ENCODE assay signal across 17 mouse cellular contexts in genomic region chr11:97958641-97959299, GRCm38 (mm10). TPM values are rescaled to one million over a fixed set of nuclear protein-coding genes. Genes with fewer than 3 reads are reported as not detected.
A peak's percentile ranks its signal among the peaks of the same experiment; 100 is the strongest.
DNase-seq lines count a peak whose midpoint lies in the region; ATAC-seq and TF ChIP-seq lines count a peak whose summit lies in the region.
"Had no signal": no experiment of that assay in that cellular context is flagged by ENCODE, and none has a peak within 500 bp of the region (broad histone marks: within the 10 kb centered on the region; RNA-seq: fewer than 3 reads in every experiment).

No protein-coding gene starts in this region.

- dilution Hi-C loops in CH12.LX (cut with MboI; ENCODE audit: extremely low pct_ligation_motif_present, extremely low pct_unique_long_range_greater_than_20kb, low sequenced_read_pairs) = no loop called here

- no peak for TF ChIP-seq POLR2A in CH12.LX (IDR thresholded peaks at IDR 0.05; ENCODE audit: low read depth, low read length)

- H3K79me2 ChIP-seq in CH12.LX (replicated peaks; ENCODE audit: control insufficient read depth, extremely low read depth, insufficient read depth, poor library complexity, severe bottlenecking) = no peaks in the 10 kb centered on the region

- TF ChIP-seq RAD21 in CH12.LX (IDR thresholded peaks at IDR 0.05; ENCODE audit: low read depth, low read length) = no peak

- no peak for TF ChIP-seq EP300 in CH12.LX (IDR thresholded peaks at IDR 0.05; ENCODE audit: low read length)

- ATAC-seq in kidney, postnatal 0 days (replicated peaks; ENCODE audit: low FRiP score, low read depth) = no peak
- no peak for ATAC-seq in activated CD4-positive, CD25-positive, alpha-beta regulatory T cell, adult 4 months

- H3K4me1 ChIP-seq in kidney, postnatal 0 days (replicated peaks; ENCODE audit: insufficient read depth, low read length) = 0 out of 2 replicates have a peak, but pooled peaks cover 8% of the 10 kb centered on the region
- H3K4me1 ChIP-seq in CH12.LX (ENCODE audit: control insufficient read depth in 1 of 2, insufficient read depth in 2 of 2) = peaks cover 5 to 42% of the 10 kb centered on the region in 2 experiments

- no peak overlapping the region for H3K4me2 ChIP-seq in kidney, postnatal 0 days (ENCODE audit: low read length)
- H3K4me2 ChIP-seq in CH12.LX (ENCODE audit: insufficient read depth, low read depth, poor library complexity, severe bottlenecking) = no peak overlapping the region
- H3K4me2 ChIP-seq: heart, embryonic 12.5 days had no signal

- no peak for TF ChIP-seq CTCF in kidney, postnatal 0 days (IDR thresholded peaks at IDR 0.05; ENCODE audit: low read depth)
- no peak for TF ChIP-seq CTCF in CH12.LX (conservative IDR thresholded peaks at IDR 0.05 in 1 of 2, IDR thresholded peaks at IDR 0.05 in 1 of 2; ENCODE audit: low read depth in 2 of 2, low read length in 2 of 2)

- no peaks in the 10 kb centered on the region for H3K36me3 ChIP-seq in kidney, postnatal 0 days (ENCODE audit: insufficient read depth, low read length)
- H3K36me3 ChIP-seq in CH12.LX (replicated peaks in 1 of 2; ENCODE audit: control insufficient read depth in 1 of 2, insufficient read depth in 1 of 2, low read length in 1 of 2) = no peaks in the 10 kb centered on the region
- H3K36me3 ChIP-seq: heart, embryonic 12.5 days; hindbrain, embryonic 10.5 days had no signal

- no peaks in the 10 kb centered on the region for H3K9me3 ChIP-seq in kidney, postnatal 0 days (replicated peaks; ENCODE audit: low read length)
- H3K9me3 ChIP-seq in CH12.LX (replicated peaks; ENCODE audit: low read length) = no peaks in the 10 kb centered on the region
- H3K9me3 ChIP-seq: heart, embryonic 12.5 days; hindbrain, embryonic 10.5 days had no signal

- intact Hi-C loops in heart, postnatal 36 days (cut with DNase I) = no loop called here

- no peak overlapping the region for H3K4me3 ChIP-seq in kidney, postnatal 0 days (replicated peaks; ENCODE audit: low read depth, low read length)
- no peak overlapping the region for H3K4me3 ChIP-seq in CH12.LX (replicated peaks in 1 of 3; ENCODE audit: low read depth in 2 of 3, low read length in 2 of 3, poor library complexity in 1 of 3)
- H3K4me3 ChIP-seq: heart, embryonic 12.5 days; hindbrain, embryonic 10.5 days had no signal

- no peak overlapping the region for H3K27ac ChIP-seq in kidney, postnatal 0 days
- H3K27ac ChIP-seq in CH12.LX (ENCODE audit: insufficient read depth, low read depth) = no peak overlapping the region
- H3K27ac ChIP-seq: hindbrain, embryonic 10.5 days had no signal

- no peak for DNase-seq in kidney, postnatal 0 days (ENCODE audit: low spot score)
- DNase-seq in kidney, adult 8-10 months = no peak
- peak; percentile 17 for DNase-seq in A20 (ENCODE audit: low read depth, low spot score)
- DNase-seq in CH12.LX (ENCODE audit: extremely low read depth) = no peak
- DNase-seq in brain, adult 2 months (ENCODE audit: low read depth, low spot score) = peak; percentile 26
- no peak for DNase-seq in embryo, embryonic 9.5 days (ENCODE audit: extremely low spot score)
- DNase-seq in heart, postnatal 36 days = no peak
- DNase-seq: adrenal gland, postnatal 14 days; cerebellum, adult 9-10 months; kidney, adult 9 months; lung, adult 18-20 months; lung, postnatal 4 days; spleen, adult 18-20 months; thymus, postnatal 36 days had no signal

- H3K9ac ChIP-seq in kidney, postnatal 0 days (ENCODE audit: low read depth, low read length) = peak overlapping the region; percentile 27; the same call in 1 of the 2 replicates
- no peak overlapping the region for H3K9ac ChIP-seq in CH12.LX (ENCODE audit: insufficient read depth, low read depth)
- H3K9ac ChIP-seq: heart, embryonic 12.5 days had no signal

- 68% methylated on average over 7 of the region's 7 CpGs for WGBS in kidney, postnatal 0 days

- in situ Hi-C loops in CH12.LX (cut with MboI; ENCODE audit: low pct_ligation_motif_present, low pct_unique_long_range_greater_than_20kb, low sequenced_read_pairs) = no loop called here

- no peaks in the 10 kb centered on the region for H3K27me3 ChIP-seq in kidney, postnatal 0 days (ENCODE audit: insufficient read depth, low read length)
- peaks cover under 1% of the 10 kb centered on the region for H3K27me3 ChIP-seq in CH12.LX (replicated peaks)
- H3K27me3 ChIP-seq: heart, embryonic 12.5 days had no signal

TF ChIP-seq in CH12.LX, 34 proteins besides CTCF, POLR2A, EP300 and RAD21:
- no peak for TF ChIP-seq ELF1 (IDR thresholded peaks at IDR 0.05; ENCODE audit: low read depth, low read length)
- TF ChIP-seq TBP (conservative IDR thresholded peaks at IDR 0.05; ENCODE audit: low read depth, low read length) = no peak
- no peak for TF ChIP-seq IRF4 (IDR thresholded peaks at IDR 0.05; ENCODE audit: low read depth, low read length)
- no peak for TF ChIP-seq SIN3A (IDR thresholded peaks at IDR 0.05; ENCODE audit: low read length)
- TF ChIP-seq JUN (IDR thresholded peaks at IDR 0.05; ENCODE audit: insufficient read depth, low read depth, low read length) = no peak
- TF ChIP-seq USF1 (IDR thresholded peaks at IDR 0.05; ENCODE audit: low read depth, low read length) = peak; percentile 11; the same call in 1 of the 2 replicates

RNA-seq across cellular contexts. Expression of gene Plxdc1, which starts 27.5 kb away (rescaled TPM):
- polyA plus RNA-seq in kidney, postnatal 0 days (2015; fragmentation: Nextera tagmentation; extraction: Ambion mirVana) = 1.8 and 2.1 TPM in 2 replicates
- 0.04 and 0.08 TPM in 2 replicates for total RNA-seq in CH12.LX (2012; rRNA removed)
- total RNA-seq in CH12.LX (2014; rRNA removed) = not detected in 2 replicates
- polyA plus RNA-seq in CH12.LX (2012; ENCODE audit: insufficient read length, low read depth) = 0.16 TPM in 1 of 2 replicates, not detected in the other
- 1 to 10 TPM; 5.8 to 6.4 TPM for polyA plus RNA-seq in activated CD4-positive, CD25-positive, alpha-beta regulatory T cell, adult 4 months (2017; shearing (Covaris generic))
- 1 to 10 TPM; 5.1 to 6.2 TPM for total RNA-seq in heart, postnatal 36 days (2021)

RNA-seq across cellular contexts. Expression of gene Arl5c, which starts 37.2 kb away (rescaled TPM):
- polyA plus RNA-seq in kidney, postnatal 0 days (2015; fragmentation: Nextera tagmentation; extraction: Ambion mirVana) = 2.0 and 3.1 TPM in 2 replicates
- total RNA-seq in CH12.LX (2012; rRNA removed) (28.2 and 28.5 TPM in 2 replicates), CH12.LX (2014; rRNA removed) (32.2 and 33.1 TPM in 2 replicates)
- 36.1 and 45.5 TPM in 2 replicates for polyA plus RNA-seq in CH12.LX (2012; ENCODE audit: insufficient read length, low read depth)
- 10 to 100 TPM; 70.4 to 78.5 TPM for polyA plus RNA-seq in activated CD4-positive, CD25-positive, alpha-beta regulatory T cell, adult 4 months (2017; shearing (Covaris generic))
- under 1 TPM; 0.65 to 0.80 TPM for total RNA-seq in heart, postnatal 36 days (2021)

Comparison
In these comparisons a context has a peak if more than half of its experiments do, and no peak if none do; other contexts are left out.
1. DNase-seq: peak in A20 (single experiment) and brain, adult 2 months (single experiment); none in kidney, postnatal 0 days (single experiment), kidney, adult 8-10 months (0 of 2), CH12.LX (single experiment), embryo, embryonic 9.5 days (single experiment) and heart, postnatal 36 days (0 of 2).